Mouse (Mus musculus) neural tube, embryonic 12.5 days (tissue): ENCODE results near the gene Carnmt1. TPM values are rescaled to one million over a fixed set of nuclear protein-coding genes. Genes with fewer than 3 reads are reported as not detected.

Experiments
- ATAC-seq: fragments of 200-750 bp; cut with Nextera tagmentation; 2 replicates; pipeline ENCODE4 v1.8.0; 2017; ENCODE audit warnings: low read depth, mild to moderate bottlenecking, moderate TSS enrichment, moderate library complexity; ENCODE audit not compliant: low FRiP score
- H3K27ac ChIP-seq: fragments of 300-500 bp; sonication (generic); 2 replicates; pipeline ENCODE4 v1.5.1; 2016
- H3K27me3 ChIP-seq: fragments of 300-500 bp; sonication (generic); replicated peaks from 2 replicates; pipeline ENCODE4 v1.6.1; 2016; ENCODE audit warnings: mild to moderate bottlenecking
- H3K36me3 ChIP-seq: fragments of 300-500 bp; sonication (generic); 2 replicates; pipeline ENCODE4 v1.6.1; 2016; ENCODE audit warnings: mild to moderate bottlenecking
- H3K4me1 ChIP-seq: fragments of 300-500 bp; sonication (generic); 2 replicates; pipeline ENCODE4 v1.6.1; 2016
- H3K4me2 ChIP-seq: fragments of 300-500 bp; sonication (generic); replicated peaks from 2 replicates; pipeline ENCODE4 v1.6.1; 2016; ENCODE audit warnings: mild to moderate bottlenecking
- H3K4me3 ChIP-seq: fragments of 300-500 bp; sonication (generic); 2 replicates; pipeline ENCODE4 v1.5.1; 2016
- H3K9ac ChIP-seq: fragments of 300-500 bp; sonication (generic); 2 replicates; pipeline ENCODE4 v1.6.1; 2016; ENCODE audit warnings: mild to moderate bottlenecking
- H3K9me3 ChIP-seq: fragments of 300-500 bp; sonication (generic); 2 replicates; pipeline ENCODE4 v1.6.1; 2016; ENCODE audit warnings: mild to moderate bottlenecking
- WGBS: fragments of 180-500 bp; shearing (Covaris S2); methylation state at CpG from one replicate; pipeline ENCODE4 v1.1.7; 2016; 5-methylcytosine and 5-hydroxymethylcytosine counted together
- polyA plus RNA-seq: library from polyadenylated mRNA; unstranded; fragments of >200 nt; fragmentation: Nextera tagmentation; extraction: Ambion mirVana; gene quantifications from 2 replicates; pipeline ENCODE4 v1.2.1, GENCODE M21; 2016

Carnmt1 gene
- polyA plus RNA-seq = 23.8 and 24.0 TPM in 2 replicates

GRCm38 (mm10) chr19:18670608-18671007 lies at the start of gene Carnmt1:
Gene Carnmt1 (plus strand): TSS chr19:18670764.
- peak within 1 kb of the TSS; percentile 76 for H3K4me3 ChIP-seq
- ATAC-seq = peak; percentile 99
- H3K27me3 ChIP-seq = no peaks in the 10 kb centered on the region
- peak within 1 kb of the TSS; percentile 74 for H3K9ac ChIP-seq
- H3K9me3 ChIP-seq = no peaks in the 10 kb centered on the region
- H3K36me3 ChIP-seq = no peaks in the 10 kb centered on the region
- H3K4me2 ChIP-seq = peak within 1 kb of the TSS; percentile 82
- peaks cover 20% of the 10 kb centered on the region for H3K4me1 ChIP-seq
- WGBS = under 1% methylated on average over 50 of the region's 58 CpGs
- H3K27ac ChIP-seq = no peak within 1 kb of the TSS; the same call in 1 of the 2 replicates

- 76% methylated on average over 2 of the region's 2 CpGs for WGBS
- no peaks in the 10 kb centered on the region for H3K9me3 ChIP-seq
- ATAC-seq = no peak
These were observed 46.7 kb upstream of the Carnmt1 start for GRCm38 (mm10) chr19:18623894-18624293.

GRCm38 (mm10) chr19:18629589-18629988 lies 41.0 kb upstream of the Carnmt1 start:
- Histone ChIP-seq H3K9ac (no peak overlapping the region), H3K27me3 (no peaks in the 10 kb centered on the region), H3K27ac (no peak overlapping the region), H3K9me3 (no peaks in the 10 kb centered on the region), H3K4me2 (0 out of 2 replicates have a peak overlapping the region, but pooled peaks have one; percentile 14), H3K4me3 (no peak overlapping the region), H3K4me1 (peaks cover 2% of the 10 kb centered on the region; the same call in 1 of the 2 replicates), H3K36me3 (no peaks in the 10 kb centered on the region)
- no peak for ATAC-seq
- 80% methylated on average over 1 of the region's 1 CpGs for WGBS

More at GRCm38 (mm10) chr19:18623894-18624293, 46.7 kb upstream of the Carnmt1 start:
- Histone ChIP-seq H3K36me3 (no peaks in the 10 kb centered on the region), H3K4me1 (no peaks in the 10 kb centered on the region), H3K27ac (no peak overlapping the region), H3K4me2 (no peak overlapping the region), H3K27me3 (no peaks in the 10 kb centered on the region), H3K9ac (no peak overlapping the region), H3K4me3 (no peak overlapping the region)

DNA sequence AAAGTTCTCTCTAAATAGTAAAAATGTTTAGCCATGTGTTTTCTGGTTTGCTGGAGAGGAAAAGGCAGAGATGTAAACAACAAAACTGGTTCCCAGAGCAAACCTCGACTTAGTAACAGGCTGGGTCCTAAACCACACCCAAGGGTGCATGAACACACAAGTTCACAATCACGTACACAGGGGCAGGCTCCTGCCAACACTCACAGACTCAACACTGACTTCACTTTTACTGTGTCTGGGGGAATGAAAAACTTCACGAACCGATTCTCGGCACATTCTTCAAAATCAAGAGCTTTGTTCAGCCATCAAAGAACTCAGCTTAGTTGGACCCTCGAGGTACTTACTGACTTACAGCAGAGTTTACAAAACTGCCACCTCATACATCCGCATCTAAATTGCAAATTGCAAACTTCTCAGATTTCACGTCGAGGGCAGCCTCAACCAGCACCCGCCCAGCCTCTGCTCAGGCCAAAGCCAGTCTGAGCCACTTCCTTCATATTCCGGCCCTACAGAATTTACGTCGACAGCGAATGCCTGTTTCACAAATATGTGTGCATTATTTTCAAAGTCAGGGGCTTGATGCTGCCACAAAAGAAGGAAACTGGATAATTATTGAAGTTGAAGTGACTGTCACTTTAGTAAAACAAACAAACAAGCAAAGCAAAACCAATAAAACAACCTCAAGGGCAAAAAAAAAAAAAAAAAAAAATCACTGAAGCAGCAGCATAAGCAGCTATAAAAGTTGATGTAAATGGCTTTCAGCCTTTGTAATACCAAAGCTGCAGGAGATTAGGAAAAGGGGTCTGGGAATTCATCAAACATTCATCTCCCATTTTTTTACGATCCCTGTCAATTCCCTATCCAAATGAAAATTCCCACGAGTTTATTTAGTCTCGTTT lies 40.1 kb upstream of the Carnmt1 start:
- peak overlapping the region; percentile 80 for H3K4me3 ChIP-seq
- no peak for ATAC-seq
- H3K4me1 ChIP-seq = peaks cover 2% of the 10 kb centered on the region; the same call in 1 of the 2 replicates
- 12% methylated on average over 17 of the region's 17 CpGs for WGBS
- H3K36me3 ChIP-seq = no peaks in the 10 kb centered on the region
- H3K27me3 ChIP-seq = no peaks in the 10 kb centered on the region
- no peak overlapping the region for H3K9ac ChIP-seq
- H3K27ac ChIP-seq = no peak overlapping the region
- H3K4me2 ChIP-seq = peak overlapping the region; percentile 92
- no peaks in the 10 kb centered on the region for H3K9me3 ChIP-seq

DNA sequence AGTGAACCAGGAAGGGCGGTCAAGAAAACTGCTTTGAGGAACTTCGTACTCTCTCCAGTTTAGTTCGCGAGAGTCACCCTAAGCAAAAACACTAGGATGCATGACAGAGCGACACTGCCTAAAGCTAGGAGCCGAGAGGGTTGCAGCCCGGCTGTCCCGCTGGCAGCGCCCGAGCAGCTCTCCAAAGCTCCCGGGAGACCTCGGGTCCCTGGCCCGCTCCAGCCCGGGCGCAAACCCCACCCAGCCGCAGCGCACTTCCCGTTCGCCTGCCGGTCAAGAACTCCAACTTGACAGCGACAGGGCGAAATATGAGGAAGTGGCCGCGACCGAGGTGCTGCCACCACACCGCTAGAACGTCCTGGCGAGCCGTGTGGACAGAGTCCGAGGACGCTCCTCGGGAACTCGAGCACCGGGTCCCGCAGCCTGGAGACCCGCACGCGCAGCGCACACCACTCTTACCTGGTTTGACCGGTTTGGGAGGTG lies 39.4 kb upstream of the Carnmt1 start:
- peak overlapping the region; percentile 80 for H3K4me3 ChIP-seq
- no peaks in the 10 kb centered on the region for H3K36me3 ChIP-seq
- ATAC-seq = peak; percentile 78
- no peaks in the 10 kb centered on the region for H3K27me3 ChIP-seq
- peak overlapping the region; percentile 64 for H3K9ac ChIP-seq
- no peaks in the 10 kb centered on the region for H3K9me3 ChIP-seq
- peaks cover 2% of the 10 kb centered on the region; the same call in 1 of the 2 replicates for H3K4me1 ChIP-seq
- H3K4me2 ChIP-seq = peak overlapping the region; percentile 92
- H3K27ac ChIP-seq = peak overlapping the region; percentile 59; the same call in 1 of the 2 replicates
- under 1% methylated on average over 40 of the region's 40 CpGs for WGBS

GRCm38 (mm10) chr19:18631644-18632219 lies 38.8 kb upstream of the Carnmt1 start, which contains the start of the genes Ostf1 and Nmrk1:
Gene Ostf1 (minus strand): TSS chr19:18631823.
Gene Nmrk1 (plus strand): TSS chr19:18631950.
- Histone ChIP-seq H3K9ac (peak within 1 kb of the TSS; percentile 64), H3K27ac (peak within 1 kb of the TSS; percentile 59; the same call in 1 of the 2 replicates), H3K36me3 (no peaks in the 10 kb centered on the region), H3K4me1 (peaks cover 2% of the 10 kb centered on the region; the same call in 1 of the 2 replicates), H3K4me3 (peak within 1 kb of the TSS; percentile 80), H3K9me3 (no peaks in the 10 kb centered on the region), H3K27me3 (no peaks in the 10 kb centered on the region), H3K4me2 (peak within 1 kb of the TSS; percentile 92)
- ATAC-seq = peak; percentile 98
- under 1% methylated on average over 51 of the region's 51 CpGs for WGBS

GRCm38 (mm10) chr19:18632231-18633185 lies 38.1 kb upstream of the Carnmt1 start:
- Histone ChIP-seq H3K9me3 (no peaks in the 10 kb centered on the region), H3K4me1 (peaks cover 2% of the 10 kb centered on the region; the same call in 1 of the 2 replicates), H3K4me2 (peak overlapping the region; percentile 92), H3K36me3 (no peaks in the 10 kb centered on the region), H3K4me3 (peak overlapping the region; percentile 80), H3K27me3 (no peaks in the 10 kb centered on the region), H3K9ac (0 out of 2 replicates have a peak overlapping the region, but pooled peaks have one; percentile 64), H3K27ac (no peak overlapping the region)
- no peak for ATAC-seq
- 60% methylated on average over 13 of the region's 13 CpGs for WGBS

- WGBS = 82% methylated on average over 5 of the region's 5 CpGs
- H3K4me2 ChIP-seq = no peak overlapping the region
- no peaks in the 10 kb centered on the region for H3K9me3 ChIP-seq
- H3K27me3 ChIP-seq = no peaks in the 10 kb centered on the region
- H3K4me1 ChIP-seq = no peaks in the 10 kb centered on the region
- H3K4me3 ChIP-seq = no peak overlapping the region
- H3K36me3 ChIP-seq = no peaks in the 10 kb centered on the region
- no peak overlapping the region for H3K27ac ChIP-seq
- no peak overlapping the region for H3K9ac ChIP-seq
- no peak for ATAC-seq
These were observed 32.6 kb upstream of the Carnmt1 start for GRCm38 (mm10) chr19:18637954-18638353.

DNA sequence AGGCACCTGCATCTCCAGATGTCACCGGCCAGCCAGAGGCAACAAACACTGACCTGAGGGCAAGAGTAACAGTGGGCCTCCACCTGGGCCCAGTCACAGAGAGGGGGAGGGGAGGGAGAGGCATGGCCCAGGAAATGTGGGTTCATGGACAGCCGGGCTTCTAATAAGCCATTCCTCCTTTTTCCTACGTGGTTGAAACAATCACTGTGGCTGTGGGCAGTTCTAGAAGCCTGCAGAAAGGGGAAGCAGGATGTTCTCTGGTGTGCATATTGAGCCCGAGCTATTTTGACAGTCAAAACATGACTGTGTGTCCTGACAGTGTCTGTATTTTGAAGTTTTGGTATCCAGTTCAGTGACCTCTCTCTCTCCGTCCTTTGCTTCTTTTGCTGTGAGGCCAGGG lies 31.6 kb upstream of the Carnmt1 start:
- H3K4me1 ChIP-seq = no peaks in the 10 kb centered on the region
- WGBS = 71% methylated on average over 4 of the region's 5 CpGs
- ATAC-seq = no peak

DNA sequence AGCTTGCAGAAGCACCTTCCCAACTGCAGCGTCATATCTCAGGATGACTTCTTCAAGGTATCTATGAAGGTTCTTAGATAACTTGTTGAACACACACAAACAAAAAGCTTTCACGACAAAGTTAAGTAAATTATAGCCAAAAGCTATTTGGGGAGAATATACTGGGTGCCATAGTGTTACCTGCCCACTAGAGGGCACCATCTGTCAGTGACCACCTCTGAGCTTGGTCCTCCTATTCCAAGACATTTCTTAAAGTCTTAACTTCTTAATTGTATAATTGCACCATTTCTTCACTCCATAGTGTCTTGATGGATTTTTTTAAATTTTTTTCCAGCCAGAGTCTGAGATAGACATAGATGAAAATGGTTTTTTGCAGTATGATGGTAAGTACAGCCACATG lies 31.0 kb upstream of the Carnmt1 start:
- no peaks in the 10 kb centered on the region for H3K27me3 ChIP-seq
- H3K9me3 ChIP-seq = no peaks in the 10 kb centered on the region
- no peak overlapping the region for H3K4me3 ChIP-seq
- ATAC-seq = no peak
- H3K4me1 ChIP-seq = no peaks in the 10 kb centered on the region
- H3K27ac ChIP-seq = no peak overlapping the region
- no peak overlapping the region for H3K9ac ChIP-seq
- no peaks in the 10 kb centered on the region for H3K36me3 ChIP-seq
- H3K4me2 ChIP-seq = no peak overlapping the region
- 37% methylated on average over 2 of the region's 2 CpGs for WGBS

More for the DNA sequence above, 31.6 kb upstream of the Carnmt1 start:
- Histone ChIP-seq H3K9me3 (no peaks in the 10 kb centered on the region), H3K9ac (no peak overlapping the region), H3K36me3 (no peaks in the 10 kb centered on the region), H3K4me3 (no peak overlapping the region), H3K4me2 (no peak overlapping the region), H3K27me3 (no peaks in the 10 kb centered on the region), H3K27ac (no peak overlapping the region)

GRCm38 (mm10) chr19:18641001-18641400 lies 29.6 kb upstream of the Carnmt1 start:
- no peaks in the 10 kb centered on the region for H3K27me3 ChIP-seq
- 81% methylated on average over 4 of the region's 4 CpGs for WGBS

More at GRCm38 (mm10) chr19:18641001-18641400, 29.6 kb upstream of the Carnmt1 start:
- H3K9me3 ChIP-seq = no peaks in the 10 kb centered on the region
- ATAC-seq = no peak
- H3K4me1 ChIP-seq = no peaks in the 10 kb centered on the region
- no peaks in the 10 kb centered on the region for H3K36me3 ChIP-seq
- no peak overlapping the region for H3K9ac ChIP-seq
- H3K4me3 ChIP-seq = no peak overlapping the region
- no peak overlapping the region for H3K4me2 ChIP-seq
- H3K27ac ChIP-seq = no peak overlapping the region
